Mouse (Mus musculus) gonadal fat pad, adult 2 months (tissue): ENCODE results near the gene Cox5b. TPM values are rescaled to one million over a fixed set of nuclear protein-coding genes. Genes with fewer than 3 reads are reported as not detected.

Experiments used
- polyA plus RNA-seq: library from polyadenylated mRNA; depleted of rRNA; stranded (reverse); fragments of >200 nt; gene quantifications from 2 replicates; pipeline ENCODE4 v1.2.3, GENCODE M21; 2012; rRNA removed

Cox5b gene
- polyA plus RNA-seq, 1 experiment, result 480 TPM

Other genes with a start within 250 kb of the Cox5b start
- 18.6 and 19.3 TPM in 2 replicates for gene Lman2l, start 246.2 kb upstream of the Cox5b start, polyA plus RNA-seq
- 5.5 and 6.0 TPM in 2 replicates for gene Cnnm4, start 219.8 kb upstream of the Cox5b start, polyA plus RNA-seq
- 19.3 and 25.6 TPM in 2 replicates for gene Cnnm3, start 179.6 kb upstream of the Cox5b start, polyA plus RNA-seq
- 9.3 and 13.5 TPM in 2 replicates for gene Ankrd23, start 154.6 kb upstream of the Cox5b start, polyA plus RNA-seq
- gene Gm42417, start 152.0 kb upstream of the Cox5b start, polyA plus RNA-seq, result not detected in 2 replicates
- gene Ankrd39, start 144.0 kb upstream of the Cox5b start, polyA plus RNA-seq, result 17.7 and 19.5 TPM in 2 replicates
- 20.6 and 21.9 TPM in 2 replicates for gene Sema4c, start 133.1 kb upstream of the Cox5b start, polyA plus RNA-seq
- 6.8 and 10.5 TPM in 2 replicates for gene Fam178b, start 8.3 kb upstream of the Cox5b start, polyA plus RNA-seq
- 0.11 TPM in 1 of 2 replicates, not detected in the other for gene 4933424G06Rik, start 18.7 kb downstream of the Cox5b start, polyA plus RNA-seq
- gene Actr1b, start 23.0 kb downstream of the Cox5b start, polyA plus RNA-seq, result 102 and 123 TPM in 2 replicates
- gene Zap70, start 70.3 kb downstream of the Cox5b start, polyA plus RNA-seq, result 16.6 and 19.2 TPM in 2 replicates